Mouse (Mus musculus): ENCODE measurements around the gene Cdca7.
A peak's percentile ranks its signal among the peaks of the same experiment; 100 is the strongest.

Cdca7 gene

DNA sequence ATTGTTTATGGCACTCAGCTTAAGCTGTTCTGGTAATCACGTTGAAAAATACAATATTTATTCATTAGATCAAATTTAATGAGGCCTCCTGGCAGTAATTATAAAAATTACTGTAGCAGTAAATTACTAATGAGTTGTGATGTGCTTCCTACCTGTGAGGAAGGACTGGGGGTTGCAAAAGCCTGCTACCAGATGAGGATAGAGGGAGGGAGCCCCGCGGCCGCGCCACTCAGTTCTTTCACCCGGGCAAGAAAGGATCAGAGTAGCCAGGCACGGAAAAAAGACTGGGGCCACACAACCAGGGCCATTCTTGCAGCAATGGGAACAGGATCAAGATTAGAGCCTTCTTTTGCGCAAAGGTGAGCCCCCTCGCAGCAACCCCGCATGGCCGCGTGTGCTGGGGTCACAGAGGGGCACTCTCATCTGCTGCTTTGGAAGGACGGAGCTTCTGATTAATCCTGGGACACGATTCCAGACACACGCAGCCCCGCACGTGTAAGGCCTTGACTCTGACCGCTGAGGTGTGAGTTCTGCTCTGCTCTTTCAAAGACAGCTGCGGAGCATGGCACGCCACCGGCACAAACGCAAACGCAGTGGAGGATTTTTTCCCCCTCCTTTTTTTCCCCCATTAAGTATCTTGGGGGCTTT, 23.2 kb downstream of the Cdca7 start:
- DNase-seq, result no peak

DNA sequence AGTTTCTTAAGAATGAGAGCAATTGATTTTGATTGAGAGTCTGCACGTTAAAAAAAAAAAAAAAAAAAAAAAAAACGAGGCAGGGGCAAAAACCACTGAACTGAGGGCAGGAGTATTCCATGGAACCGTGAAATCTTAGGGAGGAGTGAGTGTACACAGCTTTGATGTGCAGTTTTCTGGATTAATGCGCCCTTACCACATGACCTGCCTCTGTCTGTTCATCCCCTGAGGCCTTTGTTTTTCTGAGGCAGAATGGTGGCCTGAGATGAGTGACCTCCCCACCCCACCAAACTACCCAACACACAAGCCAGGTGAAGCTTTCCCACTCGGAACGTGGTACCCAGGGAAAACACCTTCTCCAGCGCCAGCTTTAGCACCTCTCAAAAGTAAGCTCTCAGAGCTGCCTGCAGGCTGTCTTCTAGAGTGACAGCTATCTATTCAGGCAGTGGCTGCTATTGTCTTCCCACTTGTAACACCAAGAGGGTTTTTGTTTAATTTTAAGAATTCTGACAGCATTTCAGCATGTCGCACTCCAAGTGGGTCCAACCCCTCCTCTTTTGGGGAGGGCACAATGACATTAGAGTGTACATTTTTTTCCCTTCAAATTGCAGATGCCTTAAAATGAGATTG, 23.9 kb downstream of the Cdca7 start:
- DNase-seq, result no peak

DNA sequence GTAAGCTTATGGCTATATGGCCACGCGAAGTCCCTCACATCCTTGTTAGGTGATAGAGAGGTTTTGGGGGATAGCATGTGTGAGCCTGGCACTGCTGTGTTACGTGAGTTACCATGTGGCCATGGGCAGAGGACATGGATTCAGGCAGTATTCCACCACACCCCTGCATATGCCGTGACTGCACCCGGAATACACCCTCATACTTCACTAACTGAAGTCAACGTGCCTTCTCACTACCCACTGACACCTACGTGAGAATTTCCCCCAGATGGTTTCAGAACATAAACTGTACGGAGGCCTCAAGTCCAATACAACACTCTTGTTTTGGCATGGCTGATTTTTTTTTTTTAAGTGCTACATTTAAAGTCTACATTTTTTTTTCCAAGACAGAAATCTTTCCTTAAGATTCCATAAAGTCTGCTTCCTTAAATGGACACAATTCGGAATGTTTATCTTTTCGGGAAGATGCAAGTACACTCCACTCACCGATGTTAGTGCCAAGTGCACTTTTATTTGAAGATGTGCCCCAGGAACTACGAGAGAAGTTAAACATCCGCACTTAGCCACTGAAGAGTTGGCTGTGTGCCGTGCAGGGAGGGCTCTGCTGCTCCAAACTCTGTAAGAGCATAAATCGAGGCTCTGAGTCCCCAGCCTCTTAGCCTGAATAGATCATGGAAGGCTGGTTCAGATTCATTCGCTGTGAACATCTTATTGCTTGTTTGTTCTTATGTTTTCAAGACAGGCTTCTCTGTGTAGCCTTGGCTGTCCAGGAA, 26.3 kb downstream of the Cdca7 start:
- no peak for DNase-seq

DNA sequence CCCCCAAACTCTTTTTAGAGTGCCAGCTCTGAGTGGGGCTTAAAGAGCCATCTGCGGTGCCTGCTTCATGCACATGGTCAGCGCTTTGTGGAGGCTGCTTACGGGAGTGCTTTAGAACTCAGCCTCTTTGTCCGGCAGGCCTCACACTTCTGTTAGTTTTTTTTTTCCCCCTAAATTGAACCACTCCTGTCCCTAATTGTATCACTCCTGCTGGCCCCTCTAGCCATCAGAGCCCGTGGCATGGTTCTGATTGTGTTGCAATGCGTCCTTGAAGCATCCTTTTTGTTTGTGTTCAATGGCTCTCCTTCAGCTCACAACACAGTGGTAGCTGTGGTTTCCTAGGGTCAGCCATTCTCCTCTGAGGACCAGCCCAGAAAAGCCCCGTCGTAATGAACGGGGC, 27.7 kb downstream of the Cdca7 start:
- DNase-seq, result no peak

DNA sequence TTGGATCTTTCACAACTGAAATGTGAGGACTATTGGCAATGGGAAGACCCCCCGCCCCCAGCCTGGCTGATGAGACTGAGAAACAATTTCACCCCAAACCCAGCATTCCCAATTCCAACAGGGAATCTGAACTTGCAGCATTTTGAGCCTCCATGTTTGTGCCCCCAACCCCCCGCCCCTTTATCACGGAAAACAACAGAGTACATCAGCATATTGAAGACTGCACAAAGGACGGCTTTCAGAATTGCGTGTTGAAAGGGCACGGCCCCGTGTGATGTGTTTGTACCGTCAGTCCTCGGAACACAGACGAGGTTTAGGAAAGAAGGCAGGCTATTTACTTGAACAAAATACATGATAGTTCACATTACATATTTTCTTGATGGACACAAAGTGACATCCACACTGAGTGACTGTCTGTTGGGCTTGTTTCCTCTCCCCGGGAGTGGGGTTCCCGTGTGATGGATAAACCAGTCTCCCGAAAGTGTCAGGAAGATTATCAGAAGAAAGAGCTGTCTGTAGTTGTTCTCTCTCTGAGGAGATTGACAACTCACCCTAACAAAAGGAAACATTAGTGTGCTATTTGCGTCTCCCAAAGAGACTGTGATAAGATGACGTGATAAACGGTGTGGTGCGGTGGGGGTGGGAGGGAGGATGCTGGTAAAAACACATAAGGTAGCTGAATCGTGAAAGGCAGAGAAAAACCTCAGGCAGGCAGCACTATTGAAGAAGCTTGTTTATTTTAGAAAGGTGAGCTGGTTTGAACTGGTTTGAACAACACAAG, 32.1 kb downstream of the Cdca7 start:
- DNase-seq, result no peak

DNA sequence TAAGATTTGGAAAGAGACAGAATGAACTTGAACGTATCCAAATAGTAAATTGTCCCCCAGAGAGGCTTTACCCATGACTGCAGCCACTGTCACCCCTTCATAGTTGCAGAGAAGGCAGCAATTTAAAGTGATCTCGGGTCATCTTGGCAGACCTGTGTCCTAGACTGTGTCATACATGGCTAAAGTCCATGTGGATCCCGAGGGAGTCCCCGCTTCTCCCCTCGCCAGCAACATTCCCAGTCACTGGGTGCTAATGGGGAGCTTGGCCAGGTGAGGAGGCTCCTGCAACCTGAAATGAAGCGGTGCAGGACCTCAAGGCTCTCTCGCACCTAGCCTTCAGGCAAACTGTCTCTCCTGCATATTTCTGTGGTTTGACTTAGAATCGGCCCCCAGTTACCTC, 32.9 kb downstream of the Cdca7 start:
- no peak for DNase-seq

DNA sequence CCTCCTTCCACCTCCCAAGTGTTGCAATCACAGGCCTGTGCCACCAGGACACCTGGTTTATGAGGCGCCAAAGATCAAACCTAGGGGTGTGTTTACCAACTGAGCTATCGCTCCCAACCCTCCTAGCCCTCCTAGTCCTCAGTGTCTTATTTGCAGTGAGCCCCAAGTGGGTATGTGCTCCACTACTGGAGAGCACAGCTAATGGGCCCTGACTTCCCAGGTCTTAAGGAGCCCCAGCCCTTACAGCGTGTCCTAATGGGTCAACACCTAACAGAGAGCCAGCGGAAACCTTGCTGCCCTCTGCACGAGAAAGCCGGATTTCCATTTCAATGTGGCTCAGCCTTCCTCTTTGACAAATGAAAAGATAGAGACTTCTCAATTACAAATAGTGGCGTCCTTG, 39.6 kb downstream of the Cdca7 start:
- no peak for DNase-seq

DNA sequence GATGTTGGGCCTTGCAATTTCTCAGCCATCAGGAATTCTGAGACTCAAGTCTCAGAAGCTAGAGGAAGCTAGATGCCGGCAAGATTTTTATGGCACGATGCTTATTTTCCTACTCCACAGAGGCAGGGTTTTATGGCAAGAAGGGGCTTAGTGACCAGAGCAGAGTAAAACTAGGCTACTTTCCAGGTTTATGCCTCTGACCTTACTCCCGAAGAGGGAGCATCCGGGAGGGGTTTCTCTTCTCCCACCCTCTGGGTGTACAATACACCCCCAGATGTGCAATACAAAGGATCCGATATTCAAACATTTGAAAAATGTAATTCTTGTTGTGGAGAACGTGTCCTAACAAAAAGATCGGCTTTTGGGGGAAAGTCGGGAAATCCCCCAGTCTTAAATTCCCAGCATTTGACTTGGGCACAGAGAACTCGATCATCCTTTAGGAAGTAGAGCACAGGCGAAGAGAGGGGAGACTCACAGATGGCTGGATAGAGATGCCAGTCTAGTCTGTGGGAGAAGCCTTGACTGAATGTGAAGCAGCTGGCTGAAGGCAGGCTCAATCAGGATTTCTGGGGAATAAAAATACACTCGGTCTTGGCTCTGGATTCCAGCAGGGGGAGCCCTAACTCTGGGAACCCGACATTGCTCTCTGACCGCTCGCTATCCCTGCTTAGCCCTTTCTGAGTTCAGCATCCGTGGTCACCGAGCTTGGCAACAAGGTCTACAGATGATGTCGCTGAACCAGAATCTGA, 40.2 kb downstream of the Cdca7 start:
- DNase-seq, result peak; percentile 77

DNA sequence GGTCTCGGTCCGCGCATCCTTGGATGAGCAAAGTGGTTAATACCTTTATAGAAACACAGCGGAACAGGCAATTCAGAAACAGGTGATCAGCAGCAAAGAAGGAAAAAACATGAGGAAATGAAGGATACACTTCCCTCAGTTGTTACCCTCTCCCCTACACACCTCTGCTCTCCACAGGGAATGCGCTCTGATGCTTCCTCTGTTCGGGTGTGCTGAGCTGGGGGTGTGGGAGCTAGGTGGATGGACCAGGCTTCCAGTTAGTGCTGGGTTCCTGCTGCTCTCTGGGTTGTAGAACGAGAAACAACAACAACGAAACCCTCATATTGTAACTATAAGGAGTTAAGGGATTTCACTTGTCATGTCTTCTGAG, 40.7 kb downstream of the Cdca7 start:
- no peak for DNase-seq

DNA sequence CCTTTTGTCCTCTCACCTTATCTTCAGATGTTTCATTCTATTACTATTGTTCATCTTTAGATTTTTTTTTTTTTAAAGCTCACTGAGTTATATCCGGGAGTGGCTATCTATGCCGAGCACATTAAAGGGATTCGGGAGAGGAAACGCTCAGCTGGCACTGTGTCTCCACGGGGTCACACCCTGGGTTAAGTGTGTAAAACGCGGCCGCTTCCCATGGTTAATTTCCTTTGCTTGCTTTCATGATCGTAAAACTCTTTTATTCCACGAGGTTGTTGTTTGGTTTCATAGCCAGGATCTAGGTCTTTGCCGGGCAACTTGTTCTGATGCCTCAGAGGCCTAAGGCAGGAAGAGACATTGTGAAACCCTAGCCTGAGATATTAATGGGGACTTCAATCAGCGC, 48.1 kb downstream of the Cdca7 start:
- no peak for DNase-seq

DNA sequence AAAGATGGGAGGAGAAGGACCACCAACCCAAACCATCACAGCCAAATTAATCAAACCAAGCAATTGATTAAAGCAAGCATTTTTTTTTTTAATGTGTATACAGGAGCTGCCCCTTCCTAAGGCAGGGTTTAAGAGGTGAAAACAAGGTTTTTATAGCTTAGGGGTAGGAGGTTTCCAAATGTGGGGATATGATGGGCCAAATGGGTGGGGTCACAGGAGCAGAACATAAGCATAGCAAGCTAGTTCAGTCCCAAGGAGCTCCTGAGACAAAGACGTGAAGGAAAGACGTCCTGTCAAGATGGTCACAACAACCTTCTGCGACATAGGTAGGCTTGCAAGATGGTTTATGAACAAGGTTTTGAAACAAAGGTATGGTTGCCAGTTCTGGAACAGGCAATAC, 49.6 kb downstream of the Cdca7 start:
- no peak for DNase-seq

DNA sequence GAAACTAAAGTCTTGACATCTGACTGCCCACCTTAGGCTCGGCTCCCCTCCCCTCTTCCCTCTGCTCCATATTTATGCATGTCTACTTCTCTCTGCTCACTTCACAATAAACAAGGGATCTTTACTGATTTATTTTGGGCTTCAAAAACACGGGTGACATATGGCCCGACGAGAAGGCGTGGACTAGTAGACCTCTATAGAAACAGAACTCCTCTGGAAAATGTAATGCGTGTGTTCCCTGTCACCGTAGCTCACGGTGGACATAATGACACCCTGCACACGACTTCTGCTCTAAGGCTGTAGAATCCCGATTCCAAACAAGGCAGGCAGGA, 53.0 kb downstream of the Cdca7 start:
- no peak for DNase-seq

DNA sequence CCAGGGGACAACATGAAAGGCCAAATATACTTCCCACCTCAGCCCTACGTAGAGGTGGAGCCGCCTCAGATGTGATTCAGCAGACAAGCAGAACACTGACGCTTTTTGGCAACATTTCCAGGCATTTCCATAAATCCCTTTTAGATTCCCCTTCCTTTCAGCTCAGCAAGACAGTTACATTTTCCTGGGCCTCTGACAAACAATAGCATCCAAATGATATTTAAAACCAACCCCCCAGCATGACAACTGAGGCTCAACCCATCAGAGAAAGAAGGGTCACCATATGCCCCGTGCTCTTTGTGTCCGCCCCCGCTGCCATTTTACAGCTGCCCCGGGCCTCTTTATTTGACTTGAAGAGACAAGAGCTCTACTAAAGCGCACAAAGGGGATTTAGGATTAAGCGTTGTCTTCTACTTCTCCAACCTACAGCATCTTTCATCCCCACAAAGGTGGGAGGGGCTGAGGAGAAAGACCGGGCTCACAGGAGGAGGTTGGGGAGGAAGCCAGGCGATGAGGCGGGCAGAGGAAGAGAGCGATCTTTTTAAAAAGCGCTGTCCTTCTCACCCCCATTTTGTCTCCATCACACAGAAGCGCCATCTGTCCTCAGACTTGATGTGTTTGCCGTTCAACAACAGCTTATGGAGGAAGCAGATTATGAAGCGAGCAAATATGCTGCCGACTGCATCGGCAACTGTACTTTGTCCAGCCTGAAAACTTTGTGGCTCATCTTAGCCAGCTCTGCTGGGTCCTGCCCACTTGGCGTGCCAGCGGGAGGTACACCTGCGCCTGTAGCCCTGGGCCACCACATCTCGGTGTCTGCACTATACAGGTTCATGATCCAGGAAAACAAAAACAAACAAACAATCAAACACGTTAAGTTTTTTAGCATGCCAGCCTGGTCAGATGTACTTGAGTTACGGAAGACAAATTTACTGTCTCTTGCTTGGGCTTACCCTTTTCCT, 53.7 kb downstream of the Cdca7 start:
- no peak for DNase-seq

DNA sequence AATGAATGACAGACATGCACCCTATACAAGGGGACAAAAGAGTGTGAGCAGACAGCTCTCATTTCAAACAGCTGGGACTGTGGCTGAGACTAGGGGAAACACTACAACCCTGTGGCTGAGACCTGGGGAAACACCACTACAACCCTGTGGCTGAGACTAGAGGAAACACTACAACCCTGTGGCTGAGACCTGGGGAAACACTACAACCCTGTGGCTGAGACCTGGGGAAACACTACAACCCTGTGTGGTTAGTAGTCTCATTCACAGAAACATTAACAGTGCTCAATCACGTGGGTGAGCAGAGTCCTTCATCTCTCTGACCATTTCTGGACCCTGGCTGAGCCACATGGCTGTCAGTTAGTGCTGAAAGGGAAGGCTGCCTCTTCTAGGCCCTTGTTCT, 59.9 kb downstream of the Cdca7 start:
- peak; percentile 31 for DNase-seq

Measured in kidney, adult 9 months (tissue).